Mouse (Mus musculus) kidney, adult 2 months (tissue): ENCODE measurements around the gene Wdr72.

Experiments
- CTCF ChIP-seq: fragments of 200-500 bp; conservative IDR thresholded peaks from 2 replicates; pipeline ENCODE4 v1.5.1; 2011; ENCODE audit warnings: low read depth, mild to moderate bottlenecking, control low read depth, low read length, moderate library complexity, mixed read lengths; ENCODE audit not compliant: insufficient read depth, insufficient read length
- POLR2A ChIP-seq: fragments of 200-500 bp; IDR thresholded peaks from one replicate; pipeline ENCODE4 v1.6.1; 2011; ENCODE audit warnings: low read depth, low read length, control low read depth

GRCm38 (mm10) chr9:74250522-74250921 is 140.4 kb downstream of the Wdr72 start:
- TF ChIP-seq POLR2A: no peak
- no peak for TF ChIP-seq CTCF
